Mouse (Mus musculus) lung, postnatal 0 days (tissue): ENCODE results near the gene Gm11938.

Experiments used
- CTCF ChIP-seq: IDR thresholded peaks from 2 replicates; pipeline ENCODE4 v1.5.1; 2016; ENCODE audit warnings: antibody characterized with exemption, mild to moderate bottlenecking
- EP300 ChIP-seq: IDR thresholded peaks from 2 replicates; pipeline ENCODE4 v1.6.1; 2016; ENCODE audit warnings: antibody characterized with exemption, mild to moderate bottlenecking, control low read depth

- TF ChIP-seq CTCF (no peak), EP300 (no peak)
These were observed 22.5 kb downstream of the Gm11938 start, which contains the start of gene Krtap1-5 for GRCm38 (mm10) chr11:99580636-99581035.
